Mouse (Mus musculus) ES-Bruce4 (cell line): Measurements from ENCODE around the gene Kcnma1. TPM values are rescaled to one million over a fixed set of nuclear protein-coding genes. Genes with fewer than 3 reads are reported as not detected.

ENCODE experiments used
- H3K27ac ChIP-seq: 2 replicates; pipeline ENCODE4 v1.5.1; 2012; ENCODE audit warnings: low read length, inconsistent platforms; ENCODE audit not compliant: insufficient read depth
- H3K27me3 ChIP-seq: 2 replicates; pipeline ENCODE4 v1.6.1; 2012; ENCODE audit warnings: mild to moderate bottlenecking, low read length, inconsistent platforms; ENCODE audit not compliant: control insufficient read depth, poor library complexity, insufficient read depth, severe bottlenecking
- H3K36me3 ChIP-seq: 2 replicates; pipeline ENCODE4 v1.6.1; 2012; ENCODE audit warnings: inconsistent platforms, mild to moderate bottlenecking, low read length, moderate library complexity; ENCODE audit not compliant: control insufficient read depth, poor library complexity, insufficient read depth, severe bottlenecking
- H3K4me1 ChIP-seq: one replicate; pipeline ENCODE4 v1.8.1; 2011; ENCODE audit warnings: low read length; ENCODE audit not compliant: control insufficient read depth, insufficient read depth
- H3K4me3 ChIP-seq: 2 replicates; pipeline ENCODE4 v1.5.1; 2011; ENCODE audit warnings: low read depth, mild to moderate bottlenecking, low read length
- H3K9ac ChIP-seq: 2 replicates; pipeline ENCODE4 v1.6.1; 2012; ENCODE audit warnings: low read depth, mild to moderate bottlenecking, inconsistent platforms; ENCODE audit not compliant: poor library complexity, severe bottlenecking
- H3K9me3 ChIP-seq: replicated peaks from 2 replicates; pipeline ENCODE4 v1.6.1; 2012; ENCODE audit warnings: mild to moderate bottlenecking, low read length, inconsistent platforms; ENCODE audit not compliant: control insufficient read depth, poor library complexity, insufficient read depth, severe bottlenecking
- CTCF ChIP-seq: IDR thresholded peaks from one replicate; pipeline ENCODE4 v1.8.1; 2011; ENCODE audit warnings: low read depth, low read length
- EP300 ChIP-seq: IDR thresholded peaks from 2 replicates; pipeline ENCODE4 v1.6.1; 2011; ENCODE audit warnings: low read depth, low read length; ENCODE audit not compliant: insufficient read depth
- POLR2A ChIP-seq: IDR thresholded peaks from one replicate; pipeline ENCODE4 v1.8.1; 2011; ENCODE audit warnings: low read length; ENCODE audit not compliant: insufficient read depth
- polyA plus RNA-seq: library from polyadenylated mRNA; stranded (reverse); fragments of >200 nt; gene quantifications from 2 replicates; pipeline ENCODE4 v1.2.4, GENCODE M21; 2011; ENCODE audit warnings: low read depth; ENCODE audit not compliant: missing spikeins, insufficient read depth, insufficient read length

Kcnma1 gene
- polyA plus RNA-seq, 1 experiment = 1.8 TPM

DNA sequence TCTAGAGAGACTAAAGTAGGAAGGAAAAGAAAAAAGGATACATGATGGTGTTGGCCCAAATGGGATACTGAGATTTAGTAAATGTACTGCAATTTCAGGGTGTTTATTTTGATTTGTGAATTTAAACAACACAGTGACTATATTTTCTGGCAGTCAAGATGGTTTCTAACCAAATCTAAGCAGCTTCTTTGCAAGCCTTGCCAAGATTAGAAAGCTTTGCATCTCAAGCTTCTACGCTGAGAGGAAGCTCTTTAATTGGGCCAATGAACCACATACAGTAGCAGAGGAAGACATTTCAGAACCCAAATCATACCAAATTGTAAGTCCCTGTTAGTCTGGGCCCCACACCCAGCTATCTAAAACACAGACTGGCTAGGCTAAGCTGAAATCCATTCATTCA is 527.6 kb downstream of the Kcnma1 start:
- Histone ChIP-seq H3K4me3 (no peak overlapping the region), H3K36me3 (no peaks in the 10 kb centered on the region), H3K27me3 (no peaks in the 10 kb centered on the region), H3K27ac (no peak overlapping the region), H3K9ac (no peak overlapping the region), H3K4me1 (no peaks in the 10 kb centered on the region), H3K9me3 (no peaks in the 10 kb centered on the region)
- TF ChIP-seq POLR2A = no peak
- no peak for TF ChIP-seq CTCF
- no peak for TF ChIP-seq EP300

DNA sequence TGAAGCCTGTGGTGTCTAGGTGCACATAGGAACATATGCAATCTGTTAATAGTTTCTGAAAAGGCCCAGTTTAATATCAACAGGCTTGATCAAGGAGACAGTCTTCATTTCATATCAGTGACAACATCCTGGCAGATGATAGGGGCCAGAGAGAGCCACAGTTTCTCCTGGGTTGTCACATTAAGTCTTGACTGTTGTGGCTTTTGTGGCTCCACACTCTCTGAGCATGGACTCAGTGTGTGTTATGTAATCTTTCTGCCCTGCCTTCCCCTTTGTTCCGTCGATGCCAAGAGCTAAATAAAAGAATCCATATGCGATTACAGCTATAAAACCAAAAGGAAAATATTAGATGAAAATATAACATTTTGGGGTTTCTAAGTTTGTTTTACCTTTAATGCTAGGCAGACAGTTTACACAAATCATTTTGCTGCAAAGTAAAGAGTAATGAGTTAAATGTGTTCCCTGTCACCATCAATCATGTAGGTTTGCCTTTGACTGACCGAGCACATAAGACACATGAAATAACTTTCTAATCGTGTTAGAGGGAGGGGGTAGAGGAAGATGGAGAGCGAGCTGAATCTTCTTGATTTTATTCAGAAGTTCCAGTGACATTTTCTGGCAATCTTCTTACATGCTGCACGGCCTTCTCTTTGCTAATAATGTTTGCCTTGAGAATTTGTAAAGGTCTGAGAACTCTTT is 528.3 kb downstream of the Kcnma1 start:
- no peaks in the 10 kb centered on the region for H3K9me3 ChIP-seq
- TF ChIP-seq POLR2A (no peak), EP300 (no peak), CTCF (no peak)
- no peak overlapping the region for H3K4me3 ChIP-seq
- no peaks in the 10 kb centered on the region for H3K36me3 ChIP-seq
- no peak overlapping the region for H3K9ac ChIP-seq
- H3K4me1 ChIP-seq = no peaks in the 10 kb centered on the region
- no peaks in the 10 kb centered on the region for H3K27me3 ChIP-seq
- H3K27ac ChIP-seq = no peak overlapping the region

GRCm38 (mm10) chr14:23475129-23475528 is 539.2 kb downstream of the Kcnma1 start:
- H3K9ac ChIP-seq = no peak overlapping the region
- no peaks in the 10 kb centered on the region for H3K4me1 ChIP-seq
- no peak for TF ChIP-seq POLR2A
- no peak for TF ChIP-seq CTCF
- TF ChIP-seq EP300 = no peak

GRCm38 (mm10) chr14:23470071-23470470 is 544.2 kb downstream of the Kcnma1 start:
- Histone ChIP-seq H3K4me3 (no peak overlapping the region), H3K27me3 (no peaks in the 10 kb centered on the region), H3K9ac (no peak overlapping the region), H3K27ac (no peak overlapping the region), H3K36me3 (no peaks in the 10 kb centered on the region), H3K9me3 (no peaks in the 10 kb centered on the region), H3K4me1 (no peaks in the 10 kb centered on the region)
- TF ChIP-seq POLR2A (no peak), CTCF (no peak), EP300 (no peak)

More at GRCm38 (mm10) chr14:23475129-23475528, 539.2 kb downstream of the Kcnma1 start:
- no peaks in the 10 kb centered on the region for H3K27me3 ChIP-seq
- H3K36me3 ChIP-seq = no peaks in the 10 kb centered on the region
- no peaks in the 10 kb centered on the region for H3K9me3 ChIP-seq
- no peak overlapping the region for H3K27ac ChIP-seq
- no peak overlapping the region for H3K4me3 ChIP-seq

DNA sequence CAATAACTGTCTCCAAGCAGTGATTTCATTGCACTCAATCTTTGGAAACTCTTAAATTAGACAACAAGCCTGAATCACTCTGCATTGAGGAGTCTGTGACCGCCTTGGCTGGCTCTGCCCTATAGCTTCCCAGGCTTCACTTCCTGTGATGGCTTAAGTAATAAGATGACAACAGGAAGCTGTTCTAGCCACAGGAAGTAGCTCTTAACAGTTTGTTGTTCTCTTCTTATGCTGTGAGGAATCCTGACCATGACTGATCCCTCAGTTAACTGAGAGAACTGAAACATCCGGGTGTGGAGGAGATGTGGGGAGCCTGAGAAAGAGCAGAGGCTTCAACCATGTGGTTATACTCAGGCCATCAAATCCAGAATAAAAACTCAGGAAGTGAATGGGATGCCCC is 549.2 kb downstream of the Kcnma1 start:
- Histone ChIP-seq H3K36me3 (no peaks in the 10 kb centered on the region), H3K27ac (no peak overlapping the region), H3K9me3 (no peaks in the 10 kb centered on the region), H3K4me1 (no peaks in the 10 kb centered on the region), H3K4me3 (no peak overlapping the region), H3K27me3 (no peaks in the 10 kb centered on the region), H3K9ac (no peak overlapping the region)
- TF ChIP-seq POLR2A (no peak), EP300 (no peak), CTCF (no peak)

DNA sequence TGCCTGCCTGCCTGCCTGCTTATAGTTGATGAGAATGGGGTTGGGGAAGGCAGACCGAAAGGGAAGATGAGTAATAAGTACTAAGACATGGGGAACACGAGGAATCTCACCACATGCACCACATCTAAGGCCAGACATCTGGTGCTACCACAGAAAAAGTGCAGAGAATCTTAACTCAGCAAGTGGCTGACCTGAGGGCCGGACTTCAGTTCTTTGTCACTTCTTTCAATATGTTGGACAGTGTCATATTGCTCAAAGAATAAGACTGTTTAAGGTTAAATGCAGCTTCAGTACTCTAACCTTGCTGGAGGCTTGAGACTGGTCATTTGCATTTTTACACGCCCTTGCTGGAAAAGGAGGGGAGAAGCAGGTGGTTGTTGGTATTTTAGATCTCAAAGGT is 555.7 kb downstream of the Kcnma1 start:
- no peaks in the 10 kb centered on the region for H3K4me1 ChIP-seq
- no peak overlapping the region for H3K27ac ChIP-seq
- no peaks in the 10 kb centered on the region for H3K9me3 ChIP-seq
- TF ChIP-seq CTCF (no peak), POLR2A (no peak), EP300 (no peak)
- H3K9ac ChIP-seq = no peak overlapping the region
- H3K36me3 ChIP-seq = no peaks in the 10 kb centered on the region
- no peaks in the 10 kb centered on the region for H3K27me3 ChIP-seq
- no peak overlapping the region for H3K4me3 ChIP-seq
